Mouse (Mus musculus) heart, postnatal 0 days (tissue): ENCODE data around the gene Tctn3. TPM values are rescaled to one million over a fixed set of nuclear protein-coding genes. Genes with fewer than 3 reads are reported as not detected.
"Not testable (repeated sequence)": the region's sequence is repeated elsewhere in the genome, so short reads cannot be mapped to it uniquely, and the experiment has no call there.

ENCODE experiments used
- ATAC-seq: fragments of 200-750 bp; cut with Nextera tagmentation; 2 replicates; pipeline ENCODE4 v1.8.0; 2017; ENCODE audit warnings: low read depth, moderate number of reproducible peaks, moderate library complexity; ENCODE audit not compliant: insufficient read depth
- DNase-seq: peaks from one replicate; pipeline ENCODE4 v3.0.0-alpha.2; 2016; ENCODE audit warnings: low spot score
- H3K27ac ChIP-seq: fragments of 300-500 bp; sonication (generic); 2 replicates; pipeline ENCODE4 v1.5.1; 2014; ENCODE audit warnings: low read depth, mild to moderate bottlenecking
- H3K27me3 ChIP-seq: fragments of 300-500 bp; sonication (generic); 2 replicates; pipeline ENCODE4 v1.6.1; 2014; ENCODE audit warnings: low read length, mixed read lengths; ENCODE audit not compliant: control insufficient read depth, insufficient read depth
- H3K36me3 ChIP-seq: fragments of 300-500 bp; sonication (generic); replicated peaks from 2 replicates; pipeline ENCODE4 v1.6.1; 2014; ENCODE audit warnings: low read length, mixed read lengths; ENCODE audit not compliant: control insufficient read depth, insufficient read depth
- H3K4me1 ChIP-seq: fragments of 300-500 bp; sonication (generic); 2 replicates; pipeline ENCODE4 v1.6.1; 2014; ENCODE audit warnings: antibody characterized with exemption; ENCODE audit not compliant: control insufficient read depth, insufficient read depth
- H3K4me2 ChIP-seq: fragments of 300-500 bp; sonication (generic); 2 replicates; pipeline ENCODE4 v1.6.1; 2014; ENCODE audit warnings: low read depth, mild to moderate bottlenecking, low read length, moderate library complexity
- H3K4me3 ChIP-seq: fragments of 300-500 bp; sonication (generic); 2 replicates; pipeline ENCODE4 v1.5.1; 2014; ENCODE audit warnings: low read depth, low read length
- H3K9ac ChIP-seq: fragments of 300-500 bp; sonication (generic); replicated peaks from 2 replicates; pipeline ENCODE4 v1.6.1; 2014; ENCODE audit warnings: low read depth, low read length, mixed read lengths
- H3K9me3 ChIP-seq: fragments of 300-500 bp; sonication (generic); replicated peaks from 2 replicates; pipeline ENCODE4 v1.6.1; 2016; ENCODE audit warnings: low read length; ENCODE audit not compliant: control insufficient read depth
- CTCF ChIP-seq: IDR thresholded peaks from 2 replicates; pipeline ENCODE4 v1.5.1; 2016; ENCODE audit warnings: antibody characterized with exemption, control low read depth, low read depth
- EP300 ChIP-seq: IDR thresholded peaks from 2 replicates; pipeline ENCODE4 v1.6.1; 2016; ENCODE audit warnings: antibody characterized with exemption, low read depth
- WGBS: fragments of 180-500 bp; shearing (Covaris S2); extraction: QIAGEN DNeasy Blood & Tissue Kit; methylation state at CpG from one replicate; pipeline ENCODE4 v1.1.7; 2014; 5-methylcytosine and 5-hydroxymethylcytosine counted together
- polyA plus RNA-seq: library from polyadenylated mRNA; unstranded; fragments of >200 nt; fragmentation: Nextera tagmentation; extraction: Ambion mirVana; gene quantifications from 2 replicates; pipeline ENCODE4 v1.2.1, GENCODE M21; 2015
- total RNA-seq: library from RNA; depleted of rRNA; stranded (reverse); fragments of >200 nt; gene quantifications from 2 replicates; pipeline ENCODE4 v1.2.3, GENCODE M21; 2014; ENCODE audit warnings: low replicate concordance

The Tctn3 gene
- total and polyA plus RNA-seq, 2 experiments from 2014 or later = 6.7 to 10.7 TPM

DNA sequence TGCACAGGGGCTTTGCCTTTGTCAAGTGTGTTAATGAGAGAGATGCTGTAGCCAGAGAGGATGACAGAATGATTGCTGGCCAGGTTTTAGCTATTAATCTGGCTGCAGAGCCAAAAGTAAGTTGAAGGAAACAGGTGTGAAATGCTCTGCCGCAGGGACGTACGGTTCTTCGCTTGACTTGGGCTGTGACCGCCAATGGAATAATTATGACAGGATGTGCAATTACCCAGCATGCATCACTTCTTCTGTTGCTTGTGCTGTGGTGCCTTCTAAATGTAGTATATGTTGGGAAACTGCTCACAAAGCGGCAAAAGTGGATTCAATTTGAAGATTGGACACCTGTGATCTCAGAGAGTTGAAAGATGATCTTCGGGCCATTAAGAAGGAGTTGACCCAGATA lies 4.0 kb upstream of the Tctn3 start:
- no peak overlapping the region for H3K4me3 ChIP-seq
- no peak overlapping the region for H3K9ac ChIP-seq
- TF ChIP-seq EP300 (no peak), CTCF (no peak)
- no peaks in the 10 kb centered on the region for H3K36me3 ChIP-seq
- ATAC-seq = no peak
- H3K4me1 ChIP-seq = peaks cover 5% of the 10 kb centered on the region; the same call in 1 of the 2 replicates
- 86% methylated on average over 7 of the region's 7 CpGs for WGBS
- H3K9me3 ChIP-seq = no peaks in the 10 kb centered on the region
- no peak for DNase-seq
- no peak overlapping the region for H3K4me2 ChIP-seq
- H3K27ac ChIP-seq = no peak overlapping the region
- H3K27me3 ChIP-seq = no peaks in the 10 kb centered on the region

GRCm38 (mm10) chr19:40614811-40615210 lies 2.8 kb upstream of the Tctn3 start:
- ATAC-seq (no peak), DNase-seq (no peak)
- H3K4me3 ChIP-seq = no peak overlapping the region
- TF ChIP-seq CTCF (no peak), EP300 (no peak)
- H3K4me1 ChIP-seq = peaks cover 6% of the 10 kb centered on the region; the same call in 1 of the 2 replicates
- no peak overlapping the region for H3K9ac ChIP-seq
- no peaks in the 10 kb centered on the region for H3K27me3 ChIP-seq
- H3K9me3 ChIP-seq = no peaks in the 10 kb centered on the region
- H3K27ac ChIP-seq = no peak overlapping the region
- no peaks in the 10 kb centered on the region for H3K36me3 ChIP-seq
- H3K4me2 ChIP-seq = no peak overlapping the region
- WGBS = 52% methylated on average over 7 of the region's 7 CpGs

GRCm38 (mm10) chr19:40607676-40608075 lies 4.4 kb downstream of the Tctn3 start:
- no peaks in the 10 kb centered on the region for H3K9me3 ChIP-seq
- TF ChIP-seq EP300 (no peak), CTCF (no peak)
- no peaks in the 10 kb centered on the region for H3K27me3 ChIP-seq
- DNase-seq (no peak), ATAC-seq (no peak)
- H3K4me2 ChIP-seq = no peak overlapping the region
- H3K9ac ChIP-seq = no peak overlapping the region
- H3K36me3 ChIP-seq = peaks cover 55% of the 10 kb centered on the region
- 71% methylated on average over 6 of the region's 6 CpGs for WGBS
- peaks cover 6% of the 10 kb centered on the region; the same call in 1 of the 2 replicates for H3K4me1 ChIP-seq
- no peak overlapping the region for H3K27ac ChIP-seq
- H3K4me3 ChIP-seq = no peak overlapping the region

- DNase-seq = no peak
- 85% methylated on average over 9 of the region's 9 CpGs for WGBS
- Histone ChIP-seq H3K36me3 (peaks cover 58% of the 10 kb centered on the region), H3K9me3 (no peaks in the 10 kb centered on the region), H3K4me3 (no peak overlapping the region), H3K4me2 (no peak overlapping the region), H3K9ac (no peak overlapping the region), H3K4me1 (no peaks in the 10 kb centered on the region), H3K27me3 (no peaks in the 10 kb centered on the region), H3K27ac (no peak overlapping the region)
- no peak for TF ChIP-seq EP300
- TF ChIP-seq CTCF = no peak
- no peak for ATAC-seq
These were observed 6.8 kb downstream of the Tctn3 start for GRCm38 (mm10) chr19:40605189-40605588.

DNA sequence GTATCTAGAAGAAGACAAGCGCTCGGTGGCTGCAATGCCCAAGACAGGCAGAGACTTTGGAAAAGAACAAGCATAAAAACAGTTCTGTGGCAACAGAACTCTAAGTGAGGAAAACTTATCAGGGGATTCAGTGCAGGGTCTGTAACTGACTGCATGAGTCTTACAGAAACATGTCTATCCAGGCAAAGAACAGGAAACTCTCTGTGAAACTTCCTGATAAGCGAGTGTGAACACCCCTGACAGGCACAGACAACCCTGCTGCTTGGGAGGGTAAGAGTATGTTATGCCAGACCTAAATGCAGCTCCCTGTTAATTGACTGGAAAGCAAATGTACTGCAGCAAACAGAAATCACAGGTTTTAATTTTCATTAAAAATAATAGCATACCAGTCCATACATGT lies 10.2 kb downstream of the Tctn3 start:
- H3K4me3 ChIP-seq = no peak overlapping the region
- no peak overlapping the region for H3K9ac ChIP-seq
- no peak overlapping the region for H3K4me2 ChIP-seq
- WGBS = 74% methylated on average over 3 of the region's 3 CpGs
- H3K4me1 ChIP-seq = no peaks in the 10 kb centered on the region
- H3K36me3 ChIP-seq = peaks cover 37% of the 10 kb centered on the region
- no peak for TF ChIP-seq CTCF
- TF ChIP-seq EP300 = no peak
- no peak for ATAC-seq
- no peaks in the 10 kb centered on the region for H3K27me3 ChIP-seq
- no peak overlapping the region for H3K27ac ChIP-seq
- H3K9me3 ChIP-seq = no peaks in the 10 kb centered on the region
- DNase-seq = no peak

DNA sequence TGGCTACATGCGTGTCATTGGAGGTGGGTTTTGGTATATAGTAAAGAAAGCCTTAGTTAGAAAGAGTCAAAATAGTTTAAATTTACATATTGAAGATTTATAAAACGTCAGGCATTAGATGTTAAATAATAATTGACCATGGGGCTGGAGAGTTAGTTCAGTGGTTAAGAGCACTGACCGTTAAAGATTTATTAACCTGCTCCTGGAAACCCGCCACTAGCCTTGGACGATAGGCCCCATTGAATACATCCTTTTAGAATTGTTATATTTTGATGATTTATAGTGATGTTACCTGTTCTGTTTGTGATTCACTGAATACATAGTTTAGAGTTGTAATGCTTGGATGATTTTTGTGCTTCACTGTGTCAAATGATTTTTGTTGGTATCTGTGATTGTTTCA lies 11.2 kb downstream of the Tctn3 start:
- DNase-seq, H3K9ac ChIP-seq, H3K4me3 ChIP-seq, H3K4me2 ChIP-seq, H3K4me1 ChIP-seq, H3K9me3 ChIP-seq, H3K27ac ChIP-seq, H3K27me3 ChIP-seq, ATAC-seq: not testable (repeated sequence)
- H3K36me3 ChIP-seq = peaks cover 32% of the 10 kb centered on the region
- WGBS = 92% methylated on average over 5 of the region's 5 CpGs
